Mouse (Mus musculus) thymus, postnatal 25 days (tissue): ENCODE results near the gene 4932438A13Rik.

Source experiments
- DNase-seq: peaks from one replicate; pipeline ENCODE4 v3.0.0; 2022

Gene 4932438A13Rik

DNA sequence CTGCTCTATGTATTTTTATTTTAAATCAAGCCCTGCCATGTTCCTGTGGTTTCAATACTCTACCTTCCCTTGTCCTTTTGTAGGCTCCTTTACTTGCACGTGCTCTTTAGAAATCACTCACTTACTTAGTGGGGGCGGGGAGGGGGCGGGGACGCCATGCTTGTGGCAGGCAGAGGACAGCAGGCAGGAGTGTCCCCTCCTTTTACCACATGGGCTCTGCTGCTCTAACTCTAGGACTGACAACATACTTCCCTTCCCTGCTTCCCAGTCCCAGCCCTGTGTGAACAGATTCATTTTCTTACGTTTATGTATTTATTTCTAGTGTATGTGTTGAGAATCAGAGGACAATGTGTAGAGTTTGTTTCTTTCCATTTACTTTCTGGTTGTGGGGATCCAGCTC is 78.7 kb downstream of the 4932438A13Rik start:
- no peak for DNase-seq

DNA sequence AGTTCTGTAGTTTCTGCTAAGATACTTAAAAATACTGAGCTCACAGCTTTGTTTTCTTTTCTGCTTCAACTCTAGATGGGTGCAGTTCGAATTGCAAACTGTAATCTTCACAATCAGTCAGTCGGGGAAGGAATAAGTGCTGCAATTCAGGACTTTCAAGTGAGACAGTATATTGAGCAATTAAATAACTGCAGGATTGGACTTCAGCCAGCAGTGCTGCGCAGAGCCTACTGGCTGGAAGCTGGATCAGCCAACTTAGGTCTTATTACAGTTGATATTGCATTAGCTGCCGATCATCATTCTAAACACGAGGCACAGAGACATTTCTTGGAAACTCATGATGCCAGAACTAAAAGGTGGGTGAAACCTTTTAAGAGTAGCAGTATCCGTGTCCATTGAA is 79.2 kb downstream of the 4932438A13Rik start:
- no peak for DNase-seq

DNA sequence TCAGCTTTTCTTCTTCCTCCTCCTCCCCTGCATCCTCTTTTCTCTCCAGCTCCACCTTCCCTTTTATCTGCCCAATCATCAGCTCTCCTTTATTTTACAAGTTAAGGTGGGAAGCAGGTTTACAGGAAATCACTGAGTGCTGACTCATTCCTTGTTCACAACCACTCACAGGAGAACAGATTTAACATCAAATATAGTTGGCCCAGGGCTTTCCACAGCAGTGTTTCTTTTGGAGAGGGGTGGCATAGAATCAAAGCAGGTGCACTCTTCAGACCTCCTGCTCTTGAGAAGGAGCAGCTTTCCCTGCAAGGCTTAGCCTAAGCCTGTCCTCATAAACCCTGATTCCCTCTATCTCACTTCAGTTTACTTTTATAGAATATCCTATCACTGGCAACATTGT is 80.8 kb downstream of the 4932438A13Rik start:
- no peak for DNase-seq

DNA sequence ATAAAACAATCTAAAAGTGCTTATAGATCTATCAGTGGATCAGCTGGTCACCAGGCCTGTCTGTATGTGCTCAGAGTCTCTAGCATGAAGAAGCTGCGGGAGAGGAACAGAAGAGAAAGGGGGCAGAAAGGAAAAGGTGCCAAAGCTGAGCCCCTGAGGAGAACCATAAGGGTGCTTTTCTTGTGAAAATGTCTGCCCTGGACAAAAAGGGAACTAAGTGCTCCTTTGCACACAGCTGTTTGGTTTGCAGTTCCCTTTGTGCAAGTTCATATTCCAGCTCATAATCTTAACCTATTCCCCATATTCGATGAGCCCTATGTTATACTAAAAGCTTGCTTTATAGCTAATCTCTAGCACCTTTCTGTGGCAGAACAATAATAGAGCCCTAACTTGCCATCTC is 175.1 kb downstream of the 4932438A13Rik start:
- no peak for DNase-seq

DNA sequence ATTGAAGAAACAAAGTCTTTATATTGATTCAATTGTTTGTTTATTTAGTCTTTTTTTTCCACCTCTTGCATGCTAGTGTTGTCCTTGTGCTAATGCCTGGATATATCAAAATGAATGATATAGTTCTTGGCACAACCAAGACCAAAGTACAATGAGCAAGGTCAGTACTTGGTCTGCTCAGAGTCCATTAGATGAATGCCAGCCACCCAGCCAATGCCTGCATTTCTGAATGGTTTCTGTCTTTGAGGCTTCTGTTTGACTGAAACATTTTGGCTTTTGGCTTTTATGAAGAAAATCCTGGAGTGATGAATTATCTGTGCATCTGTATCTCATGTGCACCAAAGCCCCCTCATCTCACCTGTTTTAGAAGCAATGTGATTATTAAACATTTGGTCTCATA is 176.9 kb downstream of the 4932438A13Rik start:
- DNase-seq, result no peak

DNA sequence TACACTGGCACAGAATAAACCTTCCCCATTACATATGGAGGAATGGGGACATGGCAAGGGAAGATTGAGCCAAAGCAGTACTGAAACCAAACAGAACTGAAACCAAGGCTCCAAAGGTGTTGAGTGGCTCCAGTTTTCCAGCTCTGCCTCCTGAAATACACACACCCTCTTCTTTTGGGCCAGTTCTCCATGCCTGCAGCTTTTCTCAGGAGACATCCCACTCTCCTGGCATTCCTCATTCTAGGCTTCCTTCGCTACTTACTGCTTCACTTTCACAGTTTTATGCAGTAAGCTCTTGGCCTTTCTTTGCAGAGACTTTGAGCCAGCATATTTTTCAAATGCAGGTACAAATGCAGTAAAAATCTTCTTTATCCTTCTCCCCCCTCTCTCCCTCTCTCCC is 188.6 kb downstream of the 4932438A13Rik start:
- DNase-seq, result no peak

DNA sequence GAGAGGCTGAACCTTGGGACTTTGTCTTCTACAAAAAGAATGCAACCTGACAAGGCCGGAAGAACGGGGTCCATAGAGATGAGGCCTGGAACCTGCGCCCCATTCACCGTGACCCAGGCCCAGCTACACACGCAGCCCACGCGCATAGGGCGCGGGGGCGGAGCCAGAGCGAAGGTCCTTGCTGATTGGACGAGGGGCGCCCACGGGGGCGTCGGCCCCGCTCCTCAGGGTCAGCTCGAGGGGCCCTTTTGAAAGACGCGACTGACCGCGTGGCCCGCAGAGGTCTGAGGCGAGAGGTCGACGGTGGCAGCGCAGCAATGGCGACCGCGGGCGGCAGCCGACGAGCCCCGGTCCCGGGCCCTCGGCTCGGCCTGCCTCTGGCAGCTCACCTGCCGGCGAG is 200.5 kb downstream of the 4932438A13Rik start, which contains the start of gene Adad1:
Gene Adad1, plus strand, starts transcription at position 122 of the 400 bp plus-strand sequence.
- DNase-seq, result no peak

DNA sequence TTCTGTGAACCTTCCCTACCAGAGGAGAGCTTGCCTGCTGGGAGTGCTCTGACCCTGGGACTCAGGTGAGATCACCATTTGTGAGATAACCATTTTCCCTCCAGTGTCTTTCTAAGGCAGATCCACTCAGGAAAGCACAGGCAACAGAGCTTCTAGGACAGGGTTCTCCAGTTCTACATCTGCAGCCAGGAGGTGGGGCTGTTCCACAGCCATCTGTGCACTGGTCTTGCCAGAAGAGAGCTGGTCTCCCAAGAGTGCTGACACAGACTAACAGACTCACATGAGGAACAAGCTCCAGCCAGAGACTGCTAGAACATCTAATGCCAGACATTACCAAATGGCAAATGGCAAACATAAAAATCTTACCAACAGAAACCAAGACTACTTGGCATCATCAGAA is 210.3 kb downstream of the 4932438A13Rik start:
- peak; percentile 19 for DNase-seq

DNA sequence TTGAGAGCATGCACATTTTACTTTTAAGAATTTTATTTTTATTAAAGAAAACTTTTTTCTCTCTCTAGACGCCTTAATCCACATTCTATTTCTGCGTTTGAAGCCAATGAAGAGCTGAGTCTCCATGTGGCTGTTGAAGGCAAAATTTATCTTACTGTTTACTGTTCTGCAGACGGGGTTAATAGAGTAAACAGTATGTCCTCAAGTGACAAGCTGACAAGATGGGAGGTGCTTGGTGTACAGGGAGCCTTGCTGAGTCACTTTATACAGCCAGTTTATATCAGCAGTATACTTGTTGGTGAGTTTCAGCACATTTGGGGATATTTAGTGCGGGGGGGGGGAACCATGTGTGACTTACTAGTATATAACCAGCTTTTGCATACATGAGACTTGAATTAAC is 222.0 kb downstream of the 4932438A13Rik start:
- DNase-seq, result no peak

DNA sequence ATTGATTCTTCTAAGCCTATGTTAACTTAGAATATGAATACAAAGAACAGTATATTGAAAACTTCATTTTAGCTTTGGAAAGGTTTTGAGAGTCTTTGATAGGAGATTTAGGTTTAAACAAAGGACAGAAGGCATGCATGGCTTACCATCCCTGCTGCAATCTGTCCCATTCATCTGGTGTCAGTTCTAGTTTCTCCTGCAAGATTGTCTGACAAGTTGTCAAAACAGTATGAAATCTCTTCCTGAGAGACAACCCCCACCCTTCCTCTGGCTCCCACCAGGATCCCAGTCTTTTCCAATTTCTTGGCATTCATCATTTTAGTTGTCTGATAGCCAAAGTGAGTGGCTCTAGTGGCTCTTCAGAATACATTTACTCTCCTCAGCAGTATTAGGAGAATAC is 227.8 kb downstream of the 4932438A13Rik start:
- no peak for DNase-seq
